Mouse (Mus musculus) kidney, postnatal 0 days (tissue): ENCODE results near the gene Asxl1. TPM values are rescaled to one million over a fixed set of nuclear protein-coding genes. Genes with fewer than 3 reads are reported as not detected.
A peak's percentile ranks its signal among the peaks of the same experiment; 100 is the strongest.

Source experiments
- ATAC-seq: fragments of 200-750 bp; cut with Nextera tagmentation; replicated peaks from 2 replicates; pipeline ENCODE4 v1.8.0; 2017; ENCODE audit warnings: low read depth, moderate number of reproducible peaks, moderate TSS enrichment, moderate library complexity; ENCODE audit not compliant: low FRiP score
- DNase-seq: peaks from one replicate; pipeline ENCODE4 v3.0.0-alpha.2; 2016; ENCODE audit warnings: low spot score
- H3K27ac ChIP-seq: fragments of 300-500 bp; sonication (generic); 2 replicates; pipeline ENCODE4 v1.5.1; 2014; ENCODE audit warnings: mild to moderate bottlenecking
- H3K27me3 ChIP-seq: fragments of 300-500 bp; sonication (generic); 2 replicates; pipeline ENCODE4 v1.6.1; 2014; ENCODE audit warnings: low read length, mixed read lengths; ENCODE audit not compliant: insufficient read depth
- H3K36me3 ChIP-seq: fragments of 300-500 bp; sonication (generic); 2 replicates; pipeline ENCODE4 v1.6.1; 2014; ENCODE audit warnings: low read length, mixed read lengths; ENCODE audit not compliant: insufficient read depth
- H3K4me1 ChIP-seq: fragments of 300-500 bp; sonication (generic); replicated peaks from 2 replicates; pipeline ENCODE4 v1.6.1; 2014; ENCODE audit warnings: antibody characterized with exemption, low read length, mixed read lengths; ENCODE audit not compliant: insufficient read depth
- H3K4me2 ChIP-seq: fragments of 300-500 bp; sonication (generic); 2 replicates; pipeline ENCODE4 v1.6.1; 2014; ENCODE audit warnings: mild to moderate bottlenecking, low read length, moderate library complexity, mixed read lengths
- H3K4me3 ChIP-seq: fragments of 300-500 bp; sonication (generic); replicated peaks from 2 replicates; pipeline ENCODE4 v1.5.1; 2014; ENCODE audit warnings: low read depth, low read length
- H3K9ac ChIP-seq: fragments of 300-500 bp; sonication (generic); 2 replicates; pipeline ENCODE4 v1.6.1; 2014; ENCODE audit warnings: low read depth, low read length
- H3K9me3 ChIP-seq: fragments of 300-500 bp; sonication (generic); replicated peaks from 2 replicates; pipeline ENCODE4 v1.6.1; 2016; ENCODE audit warnings: low read length, inconsistent platforms, mixed read lengths
- CTCF ChIP-seq: IDR thresholded peaks from 2 replicates; pipeline ENCODE4 v1.5.1; 2016; ENCODE audit warnings: antibody characterized with exemption, low read depth, mild to moderate bottlenecking, moderate library complexity
- WGBS: fragments of 180-500 bp; shearing (Covaris S2); extraction: QIAGEN DNeasy Blood & Tissue Kit; methylation state at CpG from one replicate; pipeline ENCODE4 v1.1.7; 2014; 5-methylcytosine and 5-hydroxymethylcytosine counted together
- polyA plus RNA-seq: library from polyadenylated mRNA; unstranded; fragments of >200 nt; fragmentation: Nextera tagmentation; extraction: Ambion mirVana; gene quantifications from 2 replicates; pipeline ENCODE4 v1.2.1, GENCODE M21; 2015

Gene Asxl1
- polyA plus RNA-seq, 1 experiment from 2014 or later = 14.1 TPM

- no peak overlapping the region for H3K4me3 ChIP-seq
- H3K4me2 ChIP-seq = no peak overlapping the region
- TF ChIP-seq CTCF = no peak
- no peak overlapping the region for H3K9ac ChIP-seq
- no peaks in the 10 kb centered on the region for H3K9me3 ChIP-seq
- no peak for ATAC-seq
- no peak for DNase-seq
- no peak overlapping the region for H3K27ac ChIP-seq
- H3K4me1 ChIP-seq = no peaks in the 10 kb centered on the region
- 95% methylated on average over 12 of the region's 12 CpGs for WGBS
- no peaks in the 10 kb centered on the region for H3K27me3 ChIP-seq
- peaks cover 48% of the 10 kb centered on the region for H3K36me3 ChIP-seq
Observed at GRCm38 (mm10) chr2:153417841-153418240, 72.2 kb downstream of the Asxl1 start.

- Histone ChIP-seq H3K9me3 (no peaks in the 10 kb centered on the region), H3K4me3 (no peak overlapping the region), H3K27ac (no peak overlapping the region), H3K27me3 (no peaks in the 10 kb centered on the region), H3K4me1 (0 out of 2 replicates have a peak, but pooled peaks cover 3% of the 10 kb centered on the region), H3K4me2 (no peak overlapping the region), H3K36me3 (peaks cover 45% of the 10 kb centered on the region), H3K9ac (no peak overlapping the region)
- no peak for DNase-seq
- WGBS = 92% methylated on average over 1 of the region's 1 CpGs
- ATAC-seq = no peak
- no peak for TF ChIP-seq CTCF
Observed at GRCm38 (mm10) chr2:153418381-153418780, 72.8 kb downstream of the Asxl1 start.

- Histone ChIP-seq H3K4me1 (peaks cover 14% of the 10 kb centered on the region; the same call in 1 of the 2 replicates), H3K4me2 (no peak overlapping the region), H3K9ac (no peak overlapping the region), H3K4me3 (no peak overlapping the region), H3K9me3 (no peaks in the 10 kb centered on the region), H3K27me3 (no peaks in the 10 kb centered on the region), H3K36me3 (peaks cover 37% of the 10 kb centered on the region), H3K27ac (no peak overlapping the region)
- DNase-seq (no peak), ATAC-seq (no peak)
- peak; percentile 63 for TF ChIP-seq CTCF
Observed at GRCm38 (mm10) chr2:153421233-153421632, 75.6 kb downstream of the Asxl1 start.

- Histone ChIP-seq H3K4me1 (peaks cover 16% of the 10 kb centered on the region; the same call in 1 of the 2 replicates), H3K9me3 (no peaks in the 10 kb centered on the region), H3K27ac (no peak overlapping the region), H3K9ac (no peak overlapping the region), H3K27me3 (no peaks in the 10 kb centered on the region), H3K4me2 (no peak overlapping the region), H3K4me3 (no peak overlapping the region), H3K36me3 (peaks cover 29% of the 10 kb centered on the region)
- ATAC-seq = peak; percentile 51; the same call in 1 of the 2 replicates
- no peak for TF ChIP-seq CTCF
- DNase-seq = no peak
- WGBS = 41% methylated on average over 5 of the region's 5 CpGs
Observed at GRCm38 (mm10) chr2:153422051-153422450, 76.4 kb downstream of the Asxl1 start.

GRCm38 (mm10) chr2:153423113-153423512 lies 77.5 kb downstream of the Asxl1 start:
- Histone ChIP-seq H3K4me1 (peaks cover 18% of the 10 kb centered on the region; the same call in 1 of the 2 replicates), H3K9me3 (no peaks in the 10 kb centered on the region), H3K36me3 (peaks cover 19% of the 10 kb centered on the region), H3K27ac (no peak overlapping the region), H3K27me3 (no peaks in the 10 kb centered on the region), H3K4me3 (no peak overlapping the region), H3K4me2 (no peak overlapping the region), H3K9ac (no peak overlapping the region)
- 71% methylated on average over 3 of the region's 3 CpGs for WGBS
- DNase-seq = no peak
- no peak for TF ChIP-seq CTCF
- no peak for ATAC-seq

- Histone ChIP-seq H3K9me3 (no peaks in the 10 kb centered on the region), H3K4me3 (no peak overlapping the region), H3K36me3 (peaks cover 8% of the 10 kb centered on the region; the same call in 1 of the 2 replicates), H3K27me3 (no peaks in the 10 kb centered on the region), H3K4me1 (peaks cover 18% of the 10 kb centered on the region; the same call in 1 of the 2 replicates), H3K4me2 (no peak overlapping the region), H3K9ac (peak overlapping the region; percentile 32; the same call in 1 of the 2 replicates), H3K27ac (peak overlapping the region; percentile 64)
- WGBS = 61% methylated on average over 8 of the region's 8 CpGs
- no peak for DNase-seq
- no peak for TF ChIP-seq CTCF
- ATAC-seq = no peak
Observed at GRCm38 (mm10) chr2:153424557-153424956, 78.9 kb downstream of the Asxl1 start.
